Mouse (Mus musculus): ENCODE measurements at regions not wholly inside any gene's neighbourhood (a gene's known extent, or its start where the extent isn't known, plus 50 kb on each side); places are given as distances from the start of the nearest gene placed in this dataset.
A peak's percentile ranks its signal among the peaks of the same experiment; 100 is the strongest.

DNA sequence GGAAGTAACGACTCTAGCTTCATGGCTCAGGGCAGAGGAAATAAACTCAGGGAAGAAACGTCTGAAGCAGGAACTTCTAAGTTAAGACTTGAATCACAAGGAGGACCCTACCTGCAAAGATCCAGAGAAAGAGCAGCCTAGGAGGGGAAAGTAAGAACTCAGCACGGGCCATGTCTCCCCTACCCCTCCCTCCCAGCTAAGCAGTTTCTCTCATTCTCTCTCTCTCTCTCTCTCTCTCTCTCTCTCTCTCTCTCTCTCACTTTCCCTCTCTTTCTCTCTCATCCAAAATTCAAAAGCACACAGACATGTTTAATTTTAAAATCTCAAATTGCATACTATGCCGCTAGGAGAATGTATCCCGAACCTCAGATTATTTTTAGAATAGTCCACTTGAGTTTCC lies 267.3 kb downstream of the Dhx15 start:
- no peak for DNase-seq (ENCODE audit: low spot score)

- no peak for DNase-seq (ENCODE audit: low spot score)
Measured at GRCm38 (mm10) chr5:51922494-51922893, 267.8 kb downstream of the Dhx15 start.

- no peak for DNase-seq (ENCODE audit: low spot score)
Measured at GRCm38 (mm10) chr5:51917812-51918448, 272.4 kb downstream of the Dhx15 start.

GRCm38 (mm10) chr5:51914731-51915130 lies 275.6 kb downstream of the Dhx15 start:
- no peak for DNase-seq (ENCODE audit: low spot score)

- peak; percentile 18 for DNase-seq (ENCODE audit: low spot score)
Measured at GRCm38 (mm10) chr5:51908861-51909260, 281.5 kb downstream of the Dhx15 start.

GRCm38 (mm10) chr5:51906315-51907109 lies 283.8 kb downstream of the Dhx15 start:
- peak; percentile 53 for DNase-seq (ENCODE audit: low spot score)

GRCm38 (mm10) chr5:51894159-51894558 lies 296.2 kb downstream of the Dhx15 start:
- DNase-seq (ENCODE audit: low spot score), result no peak

GRCm38 (mm10) chr5:51891341-51891740 lies 299.0 kb downstream of the Dhx15 start:
- no peak for DNase-seq (ENCODE audit: low spot score)

DNA sequence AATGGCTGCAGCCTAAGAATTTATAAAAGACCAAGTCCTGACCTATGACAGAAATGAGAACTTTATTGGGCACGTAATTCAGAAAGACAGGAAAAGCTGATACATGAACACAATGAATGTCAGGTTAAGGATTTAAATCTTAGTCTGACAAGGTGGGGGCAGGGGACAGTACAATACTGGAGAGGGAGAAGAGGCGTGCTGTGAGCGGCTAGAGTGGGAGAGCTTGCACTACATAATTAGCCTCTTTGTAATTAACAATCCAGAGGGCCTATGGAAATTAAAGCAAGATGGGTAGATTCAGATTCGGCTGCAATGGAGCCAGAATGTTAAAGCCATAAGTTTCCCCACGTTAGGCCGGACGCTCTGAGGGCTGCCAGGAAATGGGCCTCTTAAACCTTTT lies 301.9 kb downstream of the Dhx15 start:
- peak; percentile 18 for DNase-seq (ENCODE audit: low spot score)

- no peak for DNase-seq (ENCODE audit: low spot score)
Measured at GRCm38 (mm10) chr5:51882594-51882993, 307.7 kb downstream of the Dhx15 start.

DNA sequence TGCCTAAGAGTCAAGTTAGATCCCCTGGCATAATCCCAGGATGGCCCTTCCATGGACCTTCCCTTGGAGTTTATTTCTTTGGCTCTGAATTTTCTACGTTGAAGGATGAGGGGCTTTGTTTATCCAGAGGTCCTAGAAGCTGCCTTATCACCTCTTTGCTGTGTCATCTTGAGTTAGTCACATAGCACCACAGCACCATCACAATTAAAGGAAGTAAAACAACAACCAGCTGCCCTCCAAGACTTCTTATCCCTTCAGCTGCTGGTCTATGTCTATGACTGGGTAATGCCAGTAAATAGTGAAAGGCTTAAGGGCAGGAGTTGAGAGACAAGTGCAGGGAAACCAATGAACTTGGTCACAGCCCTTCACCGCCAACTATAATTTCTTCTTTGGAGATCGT lies 308.1 kb downstream of the Dhx15 start:
- DNase-seq (ENCODE audit: low spot score), result no peak

- DNase-seq (ENCODE audit: low spot score), result no peak
Measured at GRCm38 (mm10) chr5:51876846-51877245, 309.3 kb upstream of the Ppargc1a start.

DNA sequence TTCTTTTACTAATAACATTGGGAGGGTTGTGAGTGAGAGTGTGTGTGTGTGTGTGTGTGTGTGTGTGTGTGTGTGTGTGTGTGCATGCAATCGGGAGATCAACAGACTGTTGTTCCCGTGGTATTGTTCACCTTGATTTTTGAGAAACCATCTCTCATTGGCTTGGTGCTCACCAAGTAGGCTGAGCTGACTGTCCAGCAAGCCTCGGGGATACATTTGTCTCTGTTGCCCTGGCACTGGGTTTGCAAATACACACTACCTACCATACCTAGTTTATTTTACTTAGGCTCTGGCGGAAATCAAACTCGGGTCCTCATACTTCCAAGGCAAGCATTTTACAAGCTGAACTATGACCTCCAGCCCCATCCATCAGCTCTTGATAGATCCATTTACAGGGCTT lies 306.0 kb upstream of the Ppargc1a start:
- peak; percentile 29 for DNase-seq (ENCODE audit: low spot score)

DNA sequence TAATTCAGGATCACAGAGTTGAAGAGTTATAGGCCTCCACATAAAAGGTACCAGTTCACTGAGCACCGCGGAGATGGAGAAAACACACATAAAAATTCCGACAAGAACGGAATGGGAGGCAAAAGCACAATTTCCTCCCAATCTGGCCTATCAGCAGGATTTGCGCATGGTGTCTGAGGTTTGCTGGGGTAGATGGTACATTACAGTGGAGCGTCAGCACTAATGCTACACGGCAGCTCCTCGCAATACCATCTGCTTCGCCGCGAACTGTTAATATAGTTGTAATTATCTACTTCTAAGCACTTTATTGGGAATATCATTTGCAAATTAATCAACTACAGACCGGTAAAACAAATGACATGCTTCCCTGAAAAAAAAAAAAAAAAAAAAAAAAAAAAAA lies 304.2 kb upstream of the Ppargc1a start:
- DNase-seq (ENCODE audit: low spot score), result no peak

GRCm38 (mm10) chr5:51868223-51868713 lies 300.7 kb upstream of the Ppargc1a start:
- DNase-seq (ENCODE audit: low spot score), result no peak

GRCm38 (mm10) chr5:51866002-51866401 lies 298.5 kb upstream of the Ppargc1a start:
- DNase-seq (ENCODE audit: low spot score), result no peak

- DNase-seq (ENCODE audit: low spot score), result no peak
Measured at GRCm38 (mm10) chr5:51860496-51860895, 293.0 kb upstream of the Ppargc1a start.

- no peak for DNase-seq (ENCODE audit: low spot score)
Measured at GRCm38 (mm10) chr5:51853456-51854124, 286.1 kb upstream of the Ppargc1a start.

DNA sequence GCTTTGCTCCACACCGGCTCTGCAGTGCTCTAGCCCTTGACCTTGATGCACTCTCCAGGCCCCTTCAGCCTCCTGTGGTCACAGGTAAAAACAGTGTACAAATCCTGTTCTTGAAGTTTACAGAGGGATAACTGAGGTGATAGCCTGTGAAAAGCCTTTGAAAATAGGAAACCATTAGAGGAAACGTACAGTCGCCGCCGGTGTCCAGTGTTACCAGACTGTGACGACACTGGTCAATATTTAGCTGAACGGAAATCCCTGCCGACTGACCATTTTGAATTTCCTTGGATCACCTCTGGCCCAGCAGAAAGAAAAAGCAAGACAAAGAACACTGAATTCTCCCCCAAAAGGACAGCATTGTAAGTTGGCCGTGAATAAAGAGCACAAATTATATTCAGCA lies 282.6 kb upstream of the Ppargc1a start:
- no peak for DNase-seq (ENCODE audit: low spot score)

DNA sequence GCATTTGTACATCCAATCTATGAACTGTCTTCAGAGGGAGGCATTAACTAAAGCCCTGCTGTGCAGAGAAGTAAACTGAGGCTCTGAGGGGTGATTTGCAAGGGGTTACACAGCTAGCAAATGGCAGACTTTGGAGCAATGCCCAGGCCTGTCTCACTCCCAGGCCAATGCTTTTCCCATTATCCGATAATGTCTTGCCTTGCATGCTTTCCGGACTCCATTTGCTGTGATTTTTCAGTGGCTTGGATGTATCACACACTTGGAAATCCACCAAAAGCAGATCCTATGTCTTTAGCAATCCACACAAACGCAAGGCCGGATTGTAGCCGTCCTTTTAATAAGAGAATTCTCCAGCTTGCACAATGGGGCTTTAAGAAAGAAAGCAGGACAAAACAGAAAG lies 281.7 kb upstream of the Ppargc1a start:
- DNase-seq (ENCODE audit: low spot score), result no peak

DNA sequence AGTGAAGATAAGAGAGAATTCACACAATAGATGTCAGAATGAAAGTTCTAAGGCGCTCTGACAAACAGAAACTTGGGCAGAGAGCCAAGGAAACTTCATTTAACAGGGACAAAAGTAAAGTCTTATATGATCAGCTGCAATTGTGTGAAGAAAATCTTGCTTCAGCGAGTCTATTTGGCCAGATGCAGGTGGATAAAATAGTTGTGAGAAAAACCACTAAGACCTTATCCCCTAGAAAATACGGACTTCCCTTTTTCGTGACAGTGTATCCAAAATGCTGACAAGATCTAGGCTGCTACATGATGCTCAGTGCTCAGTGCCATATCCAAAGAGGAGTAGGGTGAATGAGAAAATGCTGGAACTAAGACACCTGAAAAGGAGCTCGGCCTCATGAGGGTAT lies 274.7 kb upstream of the Ppargc1a start:
- no peak for DNase-seq (ENCODE audit: low spot score)

GRCm38 (mm10) chr5:51841763-51842162 lies 274.2 kb upstream of the Ppargc1a start:
- DNase-seq (ENCODE audit: low spot score), result no peak

Measured in embryo, embryonic 10.5 days (tissue).